Mouse (Mus musculus) right cerebral cortex, adult 2 months (tissue): Measurements from ENCODE around the gene Ptpn4.

Experiments used
- DNase-seq, 2 experiments: peaks; one replicate each; pipeline ENCODE4 v3.0.0; 2021 to 2022; ENCODE audit warnings: low spot score in 2 of 2

Ptpn4 gene

GRCm38 (mm10) chr1:119807707-119808106, 29.7 kb downstream of the Ptpn4 start:
- no peak for DNase-seq

- peak in 1 of 2 experiments; percentile 22 for DNase-seq
These were observed 31.4 kb downstream of the Ptpn4 start for GRCm38 (mm10) chr1:119805984-119806383.

- DNase-seq = no peak
These were observed 32.8 kb downstream of the Ptpn4 start for GRCm38 (mm10) chr1:119804586-119804985.

GRCm38 (mm10) chr1:119795174-119795573, 42.2 kb downstream of the Ptpn4 start:
- DNase-seq = no peak

GRCm38 (mm10) chr1:119794342-119794741, 43.1 kb downstream of the Ptpn4 start:
- no peak for DNase-seq

- no peak for DNase-seq
These were observed 46.8 kb downstream of the Ptpn4 start for GRCm38 (mm10) chr1:119790616-119791015.

- no peak for DNase-seq
These were observed 61.5 kb downstream of the Ptpn4 start for GRCm38 (mm10) chr1:119775915-119776314.

- DNase-seq = no peak
These were observed 101.7 kb downstream of the Ptpn4 start for GRCm38 (mm10) chr1:119735692-119736091.

- DNase-seq = peak; percentile 16 to 25
These were observed 102.6 kb downstream of the Ptpn4 start for GRCm38 (mm10) chr1:119734801-119735200.

- DNase-seq = no peak
These were observed 106.2 kb downstream of the Ptpn4 start for GRCm38 (mm10) chr1:119731166-119731565.

GRCm38 (mm10) chr1:119713017-119713416, 124.4 kb downstream of the Ptpn4 start:
- no peak for DNase-seq

- DNase-seq = no peak
These were observed 130.8 kb downstream of the Ptpn4 start for GRCm38 (mm10) chr1:119706471-119707217.

- no peak for DNase-seq
These were observed 140.6 kb downstream of the Ptpn4 start for GRCm38 (mm10) chr1:119696860-119697259.

- no peak for DNase-seq
These were observed 151.4 kb downstream of the Ptpn4 start for GRCm38 (mm10) chr1:119685773-119686558.

GRCm38 (mm10) chr1:119681663-119682213, 155.7 kb downstream of the Ptpn4 start:
- no peak for DNase-seq

GRCm38 (mm10) chr1:119674984-119675383, 162.4 kb downstream of the Ptpn4 start:
- peak; percentile 45 to 60 for DNase-seq

GRCm38 (mm10) chr1:119666904-119667303, 170.5 kb downstream of the Ptpn4 start:
- no peak for DNase-seq

- DNase-seq = no peak
These were observed 183.1 kb downstream of the Ptpn4 start for GRCm38 (mm10) chr1:119654307-119654706.

GRCm38 (mm10) chr1:119650386-119650785, 187.0 kb downstream of the Ptpn4 start:
- no peak for DNase-seq

- DNase-seq = no peak
These were observed 187.8 kb downstream of the Ptpn4 start for GRCm38 (mm10) chr1:119649627-119650026.

- DNase-seq = peak; percentile 61 to 63
These were observed 189.0 kb downstream of the Ptpn4 start, which contains the start of gene Epb41l5 for GRCm38 (mm10) chr1:119648205-119649111. Gene Epb41l5 (minus strand): TSS chr1:119649000.
